Mouse (Mus musculus) cortical plate, adult 2 months (tissue): Measurements from ENCODE around the gene Abcg2.

Experiments
- CTCF ChIP-seq: fragments of 200-500 bp; IDR thresholded peaks from 2 replicates; pipeline ENCODE4 v1.5.1; 2011; ENCODE audit warnings: mild to moderate bottlenecking, control low read depth, low read length; ENCODE audit not compliant: insufficient read depth; ENCODE audit errors: extremely low read depth
- POLR2A ChIP-seq: fragments of 200-500 bp; IDR thresholded peaks from 2 replicates; pipeline ENCODE4 v1.6.1; 2011; ENCODE audit warnings: mild to moderate bottlenecking, low read length, control low read depth; ENCODE audit not compliant: insufficient read depth; ENCODE audit errors: extremely low read depth

- TF ChIP-seq POLR2A (no peak), CTCF (no peak)
Observed at GRCm38 (mm10) chr6:58711909-58712308, 127.6 kb downstream of the Abcg2 start.
